Mouse (Mus musculus) gonadal fat pad, adult 2 months (tissue): ENCODE measurements around the gene Wdr77. TPM values are rescaled to one million over a fixed set of nuclear protein-coding genes. Genes with fewer than 3 reads are reported as not detected.
"Not testable (repeated sequence)": the region's sequence is repeated elsewhere in the genome, so short reads cannot be mapped to it uniquely, and the experiment has no call there.

Source experiments
- DNase-seq: peaks from one replicate; pipeline ENCODE4 v3.0.0-alpha.2; 2012; ENCODE audit warnings: low read depth
- polyA plus RNA-seq: library from polyadenylated mRNA; depleted of rRNA; stranded (reverse); fragments of >200 nt; gene quantifications from 2 replicates; pipeline ENCODE4 v1.2.3, GENCODE M21; 2012; rRNA removed

Wdr77 gene
- 37.7 and 41.3 TPM in 2 replicates for polyA plus RNA-seq

DNA sequence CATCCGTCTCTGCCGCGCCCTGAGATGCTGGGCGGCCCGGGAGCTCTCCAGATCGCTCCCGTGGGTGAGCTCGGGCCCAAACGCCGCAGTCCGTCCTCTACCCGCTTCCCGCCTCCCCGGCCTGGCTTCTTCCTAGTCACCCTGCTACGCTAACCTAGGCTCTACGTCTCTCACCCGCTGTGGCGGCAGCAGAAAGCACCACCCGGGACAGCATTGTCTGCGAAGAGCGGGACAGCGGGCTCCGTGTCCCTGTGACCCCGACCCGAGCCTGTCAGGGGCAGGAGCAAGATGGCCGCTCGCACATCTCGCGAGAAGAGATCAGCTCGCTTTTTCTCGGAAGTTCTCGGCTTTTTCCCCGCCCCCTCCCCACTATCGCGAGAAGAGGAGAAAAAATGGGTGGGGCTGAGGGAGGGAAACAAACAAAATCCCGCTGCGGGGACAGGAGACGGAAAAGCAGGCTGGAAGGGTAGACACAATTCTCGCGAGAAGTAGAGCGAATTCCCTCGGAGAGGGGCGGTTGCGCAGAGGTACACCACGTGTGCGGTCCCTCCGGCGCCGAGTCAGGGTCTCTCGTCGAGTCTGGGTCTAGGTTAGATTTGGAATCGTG is at the start of gene Wdr77:
Wdr77 (plus strand) TSS at position 396 of the 607 bp plus-strand sequence.
- peak; percentile 93 for DNase-seq

DNA sequence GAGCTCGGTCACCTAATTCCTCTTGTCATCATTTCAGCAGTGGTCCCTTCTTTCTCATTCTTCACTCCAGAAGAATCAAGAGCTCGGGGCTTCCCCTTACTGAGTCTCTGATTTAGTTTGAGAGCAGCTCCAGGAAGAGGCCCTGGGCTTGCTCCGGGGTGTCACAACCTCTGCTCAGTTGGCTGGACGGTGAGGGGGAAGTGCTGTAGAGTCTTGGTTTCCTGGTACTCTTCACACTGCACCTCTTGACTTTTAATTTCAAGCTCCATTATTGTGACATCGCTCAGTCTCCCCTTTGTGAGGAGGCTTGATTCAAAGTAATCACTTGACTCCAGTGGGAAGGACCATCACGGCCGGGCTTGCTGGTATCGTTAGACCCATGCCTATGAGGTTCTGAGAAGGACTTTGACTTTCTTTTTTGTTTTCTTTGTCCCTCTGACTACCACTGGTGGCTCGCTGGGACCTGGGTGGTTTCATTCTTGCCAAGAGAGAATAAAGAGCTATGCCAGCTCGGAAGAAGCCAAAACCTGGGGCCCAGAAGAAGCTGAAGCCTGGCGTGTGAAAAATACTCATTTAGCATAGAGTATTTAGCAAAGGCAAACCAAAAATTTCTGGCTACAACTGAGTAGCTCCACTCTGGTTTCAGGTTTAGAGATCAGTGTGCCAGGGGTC is 48.5 kb upstream of the Wdr77 start:
- no peak for DNase-seq

DNA sequence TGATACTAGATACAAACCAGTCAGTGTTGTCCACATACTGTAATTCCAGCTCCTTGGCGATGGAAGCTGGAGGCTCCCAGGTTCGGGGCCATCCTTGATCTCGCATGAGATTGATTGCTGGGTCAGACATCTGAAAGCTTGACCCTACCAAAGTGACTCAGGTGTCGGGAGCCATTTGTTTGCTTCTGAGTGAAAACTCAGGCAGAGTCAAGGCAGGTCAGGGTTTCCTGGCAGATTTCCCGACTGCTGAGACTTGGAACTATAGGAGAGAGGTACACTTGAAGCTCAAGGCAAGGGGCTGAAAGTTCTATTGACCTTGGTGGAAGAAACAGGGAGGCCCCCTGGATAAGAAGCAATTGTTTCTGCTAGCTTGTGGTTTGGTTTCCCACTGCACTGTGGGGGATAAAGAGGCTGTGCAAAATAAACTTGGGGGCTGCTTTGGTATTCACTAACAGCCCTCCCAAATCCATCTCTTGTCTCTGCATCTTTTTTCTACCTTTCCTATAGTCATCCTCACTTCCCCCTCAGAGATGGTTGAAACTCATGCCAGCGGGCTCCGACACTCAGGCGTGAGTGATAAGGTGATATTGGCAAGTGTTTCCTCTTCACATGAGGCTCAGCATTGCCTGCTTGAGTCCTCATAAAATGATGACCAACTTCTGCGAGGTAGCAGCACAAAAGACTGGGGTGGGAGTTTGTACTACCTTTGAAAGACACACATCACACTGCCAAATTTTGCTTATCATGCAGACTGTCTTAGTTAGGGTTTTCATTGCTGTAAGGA is 46.9 kb upstream of the Wdr77 start:
- no peak for DNase-seq

DNA sequence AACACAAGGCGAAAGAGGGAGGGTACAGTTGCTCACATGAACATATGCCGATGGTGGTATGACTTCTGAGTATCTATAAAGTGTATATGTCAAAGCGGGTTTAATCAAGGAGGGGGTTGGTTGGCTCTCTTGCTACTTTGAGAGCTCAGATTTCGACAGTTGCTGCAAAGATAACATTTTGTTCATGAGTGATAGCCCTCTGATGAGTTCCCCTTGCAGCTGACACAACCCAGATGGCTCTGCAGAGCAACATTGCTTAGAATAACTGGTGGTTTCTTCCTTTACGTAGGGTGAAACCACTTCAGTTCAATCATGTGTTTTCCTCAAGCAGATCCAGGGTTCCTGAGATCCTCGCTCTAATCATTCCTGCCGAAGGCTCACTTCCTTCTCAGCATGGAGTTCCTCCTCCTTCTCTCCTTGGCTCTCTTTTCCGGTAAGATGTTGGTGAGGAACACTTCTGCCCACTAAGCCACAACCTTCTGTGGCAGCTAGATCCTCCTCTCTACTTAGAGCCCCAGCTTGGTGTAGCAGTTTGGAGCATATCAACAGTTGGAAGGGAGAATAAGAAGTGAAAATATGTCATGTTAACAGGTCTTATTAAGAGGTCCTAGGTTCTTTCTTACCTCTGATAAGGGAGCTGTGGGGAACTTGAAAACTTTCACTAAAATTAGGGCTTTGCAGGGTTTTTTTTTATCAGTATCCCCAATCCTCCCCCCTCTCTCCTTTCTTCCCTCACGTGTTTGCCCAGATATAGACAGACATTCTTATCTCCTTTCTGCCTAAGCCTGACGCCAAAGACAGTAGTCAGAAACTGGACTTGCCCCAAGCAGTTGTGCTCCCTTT is 45.1 kb upstream of the Wdr77 start:
- DNase-seq = no peak

DNA sequence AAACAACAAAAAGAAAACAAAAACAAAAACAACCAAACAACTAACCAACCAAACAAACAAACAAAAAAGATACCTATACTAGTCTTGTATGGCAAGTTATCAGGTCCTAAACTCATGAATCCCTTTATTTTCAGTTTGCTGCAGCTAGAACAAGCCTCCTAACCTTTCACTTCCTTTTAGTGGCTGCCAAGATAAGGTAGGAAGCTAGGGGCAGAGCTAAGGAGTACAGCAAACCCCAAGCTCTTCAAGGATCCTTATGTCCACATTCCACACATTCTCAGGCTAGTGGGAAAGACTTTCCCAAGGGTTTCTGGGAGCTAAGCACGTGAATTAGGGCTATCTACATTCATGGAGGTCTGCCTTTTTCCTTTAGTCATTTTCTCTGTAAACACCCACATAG is 43.9 kb upstream of the Wdr77 start:
- no peak for DNase-seq

DNA sequence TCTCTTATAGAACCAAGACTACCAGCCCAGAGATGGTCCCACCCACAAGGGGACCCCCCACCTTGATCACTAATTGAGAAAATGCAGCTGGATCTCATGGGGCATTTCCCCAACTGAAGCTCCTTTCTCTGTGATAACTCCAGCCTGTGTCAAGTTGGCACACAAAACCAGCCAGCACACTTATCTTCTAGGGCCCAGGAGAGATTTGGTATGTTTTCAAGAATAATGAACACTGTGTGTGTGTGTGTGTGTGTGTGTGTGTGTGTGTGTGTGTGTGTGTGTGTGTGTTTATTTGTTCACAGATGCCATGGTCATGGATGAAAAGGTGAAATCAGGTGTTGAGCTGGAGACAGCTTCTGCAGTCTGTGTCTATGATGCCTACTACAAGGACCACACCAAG is 42.7 kb upstream of the Wdr77 start:
- not testable (repeated sequence) for DNase-seq

DNA sequence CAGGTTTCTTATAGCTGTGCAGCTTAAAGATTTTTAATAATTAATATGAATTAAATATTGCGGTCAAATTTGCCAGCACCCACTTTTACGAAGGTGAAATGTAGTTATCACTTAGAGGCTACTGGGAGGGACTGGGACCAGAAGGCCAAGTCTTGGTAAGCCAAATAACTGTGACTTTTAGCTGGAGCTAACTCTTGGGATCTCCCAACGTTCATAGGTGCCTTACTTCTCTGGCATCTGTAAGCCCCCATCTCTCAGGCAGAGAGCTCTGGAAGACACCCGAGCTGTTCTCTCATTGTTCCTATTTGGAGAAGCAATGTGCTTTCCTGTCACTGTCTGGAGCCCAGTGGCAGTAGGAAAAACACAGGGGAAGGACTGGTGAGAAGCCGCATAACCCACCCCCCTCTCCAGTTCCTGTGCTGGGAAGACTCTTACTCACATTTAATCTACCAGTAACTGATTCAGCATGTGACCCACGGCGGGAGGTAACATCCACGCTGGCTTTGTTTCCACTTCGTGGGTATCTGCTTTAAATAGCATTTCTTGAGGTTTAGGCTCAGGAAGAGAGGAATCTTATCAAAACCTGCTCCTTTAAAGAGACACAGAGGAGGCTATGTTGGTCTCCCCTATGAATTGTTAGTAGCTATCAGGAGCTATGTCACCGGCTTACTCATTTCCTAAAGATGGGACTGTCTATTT is 41.4 kb upstream of the Wdr77 start:
- DNase-seq = no peak

DNA sequence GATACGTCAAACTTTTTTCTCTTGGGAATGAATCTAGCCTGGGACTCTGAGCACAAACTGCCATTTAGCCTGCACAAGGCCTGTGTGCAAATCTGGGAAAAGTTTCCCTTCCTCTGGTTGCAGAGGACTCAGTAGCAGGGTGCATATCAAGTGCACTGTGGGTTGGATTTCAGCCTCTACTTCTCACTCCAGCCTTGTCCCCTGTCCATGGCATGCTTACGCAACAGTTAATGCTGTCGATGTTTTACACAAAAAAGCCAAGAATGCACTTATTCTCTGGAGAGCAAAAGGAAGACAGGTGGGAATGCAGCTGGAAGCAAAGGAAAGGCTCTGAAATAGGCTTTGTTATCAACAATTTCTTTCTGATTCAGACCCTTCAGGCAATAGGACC is 40.8 kb upstream of the Wdr77 start:
- no peak for DNase-seq

DNA sequence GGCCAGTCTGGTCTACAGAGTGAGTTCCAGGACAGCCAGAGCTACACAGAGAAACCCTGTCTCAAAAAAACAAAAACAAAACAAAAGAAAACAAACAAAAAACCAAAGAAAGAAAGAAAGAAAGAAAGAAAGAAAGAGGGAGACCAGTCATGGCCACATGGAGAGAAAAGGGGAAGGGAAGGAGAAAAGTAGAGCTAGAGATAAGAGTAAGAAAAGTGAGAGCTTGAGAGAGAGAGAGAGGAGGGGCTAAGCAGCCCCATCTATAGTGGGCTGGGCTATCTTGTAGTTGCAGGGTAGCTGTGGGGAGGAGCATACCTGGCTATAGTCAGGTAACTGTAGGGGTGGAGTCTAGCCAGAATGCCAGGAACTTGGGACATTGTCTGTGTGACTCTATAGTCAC is 38.4 kb upstream of the Wdr77 start:
- not testable (repeated sequence) for DNase-seq

DNA sequence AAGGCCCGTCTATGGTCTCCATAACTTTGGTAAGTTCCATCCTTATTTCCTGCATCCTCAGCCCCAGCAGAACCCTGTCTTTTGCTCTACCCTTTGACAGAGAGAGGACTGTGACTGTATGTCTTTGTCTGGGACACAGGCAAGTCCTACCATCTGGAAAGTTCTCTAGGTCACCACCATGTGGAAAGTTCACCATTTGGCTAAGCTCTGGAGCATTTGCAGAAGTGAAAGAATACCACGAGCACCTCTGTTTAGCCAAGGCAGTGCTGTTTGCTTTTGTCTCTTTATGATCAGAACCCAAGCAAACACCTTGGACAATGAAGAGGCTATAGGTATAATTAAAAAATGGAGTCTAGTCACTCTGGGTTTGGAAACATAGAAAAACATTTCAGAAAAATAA is 37.2 kb upstream of the Wdr77 start:
- DNase-seq = no peak

DNA sequence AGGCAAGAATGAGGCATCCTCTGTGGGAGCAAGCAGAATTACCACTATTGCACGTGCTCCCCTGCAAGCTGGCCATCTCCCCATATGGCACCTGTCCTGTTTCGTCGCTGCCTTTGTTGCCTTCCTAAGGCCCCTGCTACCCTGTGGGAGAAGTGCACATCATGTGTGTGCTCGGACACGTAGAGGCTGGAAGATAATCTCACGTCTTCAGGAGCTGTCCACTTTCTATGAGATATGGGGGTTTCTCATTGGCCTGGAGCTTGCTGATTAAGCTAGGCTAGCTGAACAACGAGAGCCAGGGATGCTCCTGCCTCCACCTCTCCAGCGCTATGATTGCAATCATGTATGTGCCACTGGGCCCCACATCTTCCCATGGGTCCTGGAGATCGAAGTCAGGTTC is 34.6 kb upstream of the Wdr77 start:
- no peak for DNase-seq

DNA sequence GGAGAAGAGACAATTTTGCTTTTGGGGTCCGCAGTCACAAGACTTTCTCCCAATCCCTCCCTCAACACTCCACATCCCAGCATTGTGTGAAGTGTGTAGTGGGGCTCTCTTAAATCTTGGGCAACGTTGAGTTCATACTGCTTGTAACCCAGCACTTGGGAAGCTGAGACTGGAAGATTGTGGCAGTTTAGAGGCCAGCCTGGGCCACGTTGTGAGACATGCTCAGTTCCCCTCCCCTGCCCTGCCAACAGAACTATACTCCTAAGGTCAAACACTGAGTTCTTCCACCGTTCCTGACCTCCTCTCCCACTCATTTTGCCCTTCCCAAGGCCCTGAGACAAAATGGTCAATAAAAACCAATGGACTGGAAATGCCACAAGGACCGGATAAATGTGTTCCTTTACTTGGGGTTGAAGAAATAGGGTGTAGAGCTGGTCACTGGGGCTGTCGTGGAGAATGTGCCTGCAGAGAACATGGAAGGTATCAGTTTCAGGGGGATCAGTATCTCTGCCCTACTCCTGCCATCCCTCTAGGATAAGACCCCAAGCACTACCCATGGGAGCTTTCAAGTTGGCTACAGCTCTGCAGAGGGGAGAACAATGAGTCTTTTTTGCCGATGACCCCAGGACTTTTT is 31.5 kb upstream of the Wdr77 start:
- no peak for DNase-seq

DNA sequence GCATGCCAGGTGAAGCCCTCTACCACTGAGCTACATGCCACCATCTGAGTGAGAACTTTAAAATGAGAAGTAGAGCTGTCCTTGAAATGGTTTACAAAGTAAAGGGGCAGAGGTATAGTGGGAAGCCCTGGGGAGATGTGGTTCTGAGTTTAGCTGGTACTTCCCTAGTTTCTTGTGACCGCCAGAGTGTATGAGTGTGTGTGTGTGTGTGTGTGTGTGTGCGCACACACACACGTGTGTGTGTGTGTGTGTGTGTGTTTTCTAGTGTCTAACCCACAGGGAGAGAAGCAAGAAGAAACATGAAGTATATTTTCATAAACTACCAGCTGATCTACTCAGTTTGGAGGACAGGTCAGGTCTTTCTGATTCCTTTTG is 31.0 kb upstream of the Wdr77 start:
- no peak for DNase-seq

DNA sequence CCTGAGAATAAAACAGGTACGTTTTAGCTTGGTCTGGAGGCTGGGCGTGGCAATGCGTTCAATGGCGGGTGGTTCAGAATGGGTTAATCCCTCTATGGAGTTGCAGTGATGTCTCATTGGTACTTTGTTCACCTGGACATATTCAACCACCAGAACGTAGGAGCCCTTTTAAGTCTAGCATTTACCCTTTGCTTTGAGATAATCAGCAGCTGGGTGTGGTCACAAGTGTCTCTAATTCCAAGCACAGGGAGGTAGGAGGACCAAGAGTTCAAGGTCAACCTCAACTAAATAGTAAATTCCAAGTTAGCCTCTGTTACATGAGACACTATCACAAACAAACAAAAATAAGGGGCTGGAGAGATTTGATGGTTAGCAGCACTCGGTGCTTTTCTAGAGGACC is 30.4 kb upstream of the Wdr77 start:
- DNase-seq = no peak

DNA sequence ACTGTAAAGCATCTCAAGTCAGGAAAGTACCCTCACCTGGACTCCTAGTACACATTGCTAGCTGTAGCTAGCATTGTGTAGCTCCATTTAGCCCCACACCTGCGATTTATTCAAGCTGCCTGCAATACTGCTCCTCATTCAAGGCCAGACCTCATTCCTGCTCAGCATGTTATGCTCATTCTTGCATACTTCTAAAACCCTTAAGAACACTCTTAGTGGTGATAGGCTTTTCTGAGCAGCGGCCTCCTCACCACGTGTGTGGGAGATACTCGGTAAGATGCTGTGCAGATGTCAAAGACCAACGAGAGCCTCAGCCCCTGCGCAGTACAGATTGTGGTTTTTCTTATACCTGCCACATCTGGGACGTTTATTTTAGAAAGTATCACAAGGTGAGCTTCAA is 29.3 kb upstream of the Wdr77 start:
- no peak for DNase-seq

DNA sequence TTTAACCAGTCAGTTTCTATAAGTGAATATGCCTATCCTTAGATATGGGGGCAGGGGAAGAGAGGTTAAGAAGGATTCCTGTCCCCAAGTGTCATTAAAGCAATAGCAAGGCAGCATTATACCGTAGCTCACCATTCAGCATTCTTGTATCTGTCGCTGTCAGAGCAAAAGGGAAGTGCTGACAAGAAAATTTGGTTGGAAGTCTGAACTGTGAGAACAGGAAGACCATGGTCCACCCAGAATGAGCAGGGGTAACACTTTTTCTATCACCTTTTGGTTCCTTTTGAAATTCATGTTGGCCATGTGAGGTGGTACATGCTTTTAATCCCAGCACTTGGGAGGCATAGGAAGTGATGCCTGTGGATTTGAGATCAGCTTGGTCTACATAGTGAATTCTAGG is 28.1 kb upstream of the Wdr77 start:
- DNase-seq = no peak

DNA sequence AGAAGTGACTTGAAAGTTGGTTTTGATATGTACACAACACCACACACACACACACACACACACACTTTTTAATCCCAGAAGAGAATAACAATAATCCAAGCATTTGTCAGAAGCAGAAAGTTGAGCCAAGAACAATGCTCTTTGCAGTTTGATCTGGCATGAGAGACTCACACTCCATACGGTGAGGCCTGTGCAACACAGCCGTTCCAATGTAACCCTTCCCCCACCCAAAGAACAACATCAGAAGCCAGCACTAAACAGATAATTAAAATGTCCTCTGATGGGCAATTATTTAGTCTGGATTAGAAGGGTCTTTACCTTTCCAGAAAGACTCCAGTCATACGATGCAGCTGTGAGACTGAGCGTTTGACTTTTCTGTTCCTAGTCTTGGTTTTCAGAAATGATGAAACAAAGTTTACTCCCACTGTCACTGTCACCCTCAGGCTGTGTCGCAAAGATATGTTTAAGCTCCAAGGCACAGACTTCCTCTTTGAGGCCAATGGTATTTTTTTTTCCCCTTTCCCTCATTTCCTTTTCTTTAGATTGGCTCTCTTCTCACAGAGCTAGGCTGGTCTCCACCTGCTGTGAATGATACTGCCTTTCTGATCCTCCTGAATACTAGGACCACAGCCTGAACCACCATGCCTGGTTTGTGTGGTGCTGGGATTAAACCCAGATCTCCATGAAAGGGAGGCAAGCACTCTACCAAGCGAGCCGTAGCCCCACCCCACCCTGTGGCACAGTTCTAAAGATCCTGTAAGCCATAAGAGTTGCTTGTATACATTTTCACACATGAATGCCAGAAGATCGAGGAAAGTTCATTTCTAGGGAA is 26.7 kb upstream of the Wdr77 start, which contains the start of gene I830077J02Rik:
I830077J02Rik (minus strand) TSS at position 425 of the 832 bp plus-strand sequence.
- no peak for DNase-seq

DNA sequence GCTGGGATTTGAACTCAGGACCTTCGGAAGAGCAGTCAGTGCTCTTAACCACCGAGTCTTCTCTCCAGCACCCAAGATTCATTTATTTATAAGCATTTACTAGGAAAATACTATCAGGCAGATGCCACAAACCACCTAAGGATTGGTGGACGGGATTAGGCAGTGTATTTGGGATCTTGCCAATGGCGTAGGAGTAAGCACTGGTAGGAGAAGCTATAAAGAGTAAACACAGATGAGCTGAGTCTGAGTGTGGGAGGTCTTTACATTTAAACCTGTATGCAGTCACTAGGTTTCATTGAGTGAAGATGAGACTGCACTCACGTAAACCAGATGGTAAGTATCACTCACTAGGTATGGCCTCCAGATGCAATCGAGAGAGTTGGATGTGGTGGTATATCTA is 25.2 kb upstream of the Wdr77 start:
- DNase-seq = no peak

DNA sequence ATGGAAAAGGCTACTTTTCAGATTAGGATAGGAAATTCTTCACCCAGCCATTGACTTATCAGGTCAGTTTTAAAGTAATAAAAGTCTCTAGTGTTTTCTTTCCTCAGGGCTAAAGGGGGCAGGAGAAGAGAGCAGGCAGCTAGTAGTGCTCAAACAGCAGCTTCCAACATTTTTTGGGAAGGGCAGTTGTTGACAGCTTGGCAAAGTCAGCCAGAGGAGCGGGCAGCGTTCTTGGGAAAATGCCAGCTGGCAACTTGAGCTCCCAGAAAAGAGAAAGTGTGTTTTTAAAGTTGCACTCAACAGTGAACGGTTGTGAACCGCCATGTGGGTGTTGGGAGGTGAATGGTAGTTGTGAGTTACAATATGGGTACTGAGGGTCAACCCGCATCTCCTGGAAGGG is 24.1 kb upstream of the Wdr77 start:
- DNase-seq = no peak

DNA sequence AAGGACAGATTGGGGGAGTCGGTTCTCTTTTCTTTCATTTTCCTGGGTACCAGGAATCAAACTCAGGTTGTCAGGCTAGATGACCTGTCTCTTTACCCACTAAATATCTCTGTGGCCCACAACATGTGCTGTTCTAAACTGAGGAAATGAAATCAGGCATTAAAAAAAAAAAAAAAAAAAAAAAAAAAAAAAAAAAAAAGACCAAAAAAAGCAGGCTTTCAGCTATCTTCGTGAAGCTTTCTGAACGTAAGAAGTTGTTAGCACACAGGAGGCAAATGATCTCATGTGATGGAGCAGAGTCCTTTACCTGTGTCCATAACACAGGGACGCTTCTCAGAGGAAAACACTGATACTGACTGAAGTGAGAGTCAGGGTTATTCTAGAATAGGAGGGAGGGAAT is 23.1 kb upstream of the Wdr77 start:
- no peak for DNase-seq
